Mouse (Mus musculus): ENCODE measurements around the gene Slc10a7.

DNA sequence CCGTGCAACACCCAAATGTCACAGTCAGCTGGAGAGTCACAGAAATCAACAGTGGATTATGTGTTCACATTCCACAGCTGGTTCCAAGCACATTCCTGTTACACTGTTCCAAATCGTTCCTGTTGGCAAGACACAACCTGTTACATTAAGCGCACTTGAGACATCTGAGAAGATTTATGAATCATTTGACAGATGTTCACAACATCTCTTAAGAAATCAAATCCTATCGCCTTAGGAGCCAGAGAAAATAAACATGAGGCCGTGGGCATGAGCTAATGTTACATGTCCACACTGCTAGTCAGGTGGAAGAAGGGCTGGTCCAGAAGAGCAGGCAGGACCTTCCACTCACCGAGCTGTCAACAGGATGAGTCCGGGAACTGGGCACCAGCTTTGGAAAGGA is 223.3 kb downstream of the Slc10a7 start:
- no peak for TF ChIP-seq CTCF (IDR thresholded peaks at IDR 0.05; ENCODE audit: low read depth, low read length)
- TF ChIP-seq POLR2A (IDR thresholded peaks at IDR 0.05; ENCODE audit: borderline replicate concordance, low read depth, low read length), result no peak
